Mouse (Mus musculus) forebrain, embryonic 11.5 days (tissue): ENCODE data around the gene Omg. TPM values are rescaled to one million over a fixed set of nuclear protein-coding genes. Genes with fewer than 3 reads are reported as not detected.

Experiments
- ATAC-seq: fragments of 200-750 bp; cut with Nextera tagmentation; replicated peaks from 2 replicates; pipeline ENCODE4 v1.8.0; 2017; ENCODE audit warnings: moderate TSS enrichment; ENCODE audit not compliant: low FRiP score
- DNase-seq: peaks from one replicate; pipeline ENCODE4 v3.0.0-alpha.2; 2017; ENCODE audit warnings: low spot score
- H3K27ac ChIP-seq: fragments of 300-500 bp; sonication (generic); 2 replicates; pipeline ENCODE4 v1.5.1; 2014; ENCODE audit warnings: low read depth, low read length
- H3K27me3 ChIP-seq: fragments of 300-500 bp; sonication (generic); 2 replicates; pipeline ENCODE4 v1.6.1; 2014; ENCODE audit warnings: mild to moderate bottlenecking, low read length, mixed read lengths; ENCODE audit not compliant: control insufficient read depth, insufficient read depth
- H3K36me3 ChIP-seq: fragments of 300-500 bp; sonication (generic); 2 replicates; pipeline ENCODE4 v1.6.1; 2014; ENCODE audit warnings: mild to moderate bottlenecking, low read length, moderate library complexity, mixed read lengths; ENCODE audit not compliant: control insufficient read depth, insufficient read depth
- H3K4me1 ChIP-seq: fragments of 300-500 bp; sonication (generic); replicated peaks from 2 replicates; pipeline ENCODE4 v1.6.1; 2014; ENCODE audit warnings: low read length, mixed read lengths; ENCODE audit not compliant: control insufficient read depth, insufficient read depth
- H3K4me2 ChIP-seq: fragments of 300-500 bp; sonication (generic); 2 replicates; pipeline ENCODE4 v1.6.1; 2014; ENCODE audit warnings: low read depth, mild to moderate bottlenecking, low read length, moderate library complexity, mixed read lengths; ENCODE audit not compliant: severe bottlenecking
- H3K4me3 ChIP-seq: fragments of 300-500 bp; sonication (generic); 2 replicates; pipeline ENCODE4 v1.5.1; 2014; ENCODE audit warnings: low read depth, low read length
- H3K9ac ChIP-seq: fragments of 300-500 bp; sonication (generic); 2 replicates; pipeline ENCODE4 v1.6.1; 2014; ENCODE audit warnings: low read length
- H3K9me3 ChIP-seq: fragments of 300-500 bp; sonication (generic); 2 replicates; pipeline ENCODE4 v1.6.1; 2016; ENCODE audit warnings: low read length, mixed read lengths; ENCODE audit not compliant: control insufficient read depth
- WGBS: fragments of 180-500 bp; shearing (Covaris S2); extraction: QIAGEN DNeasy Blood & Tissue Kit; methylation state at CpG from one replicate; pipeline ENCODE4 v1.1.7; 2014; 5-methylcytosine and 5-hydroxymethylcytosine counted together
- polyA plus RNA-seq: library from polyadenylated mRNA; unstranded; fragments of >200 nt; fragmentation: Nextera tagmentation; extraction: Ambion mirVana; gene quantifications from 2 replicates; pipeline ENCODE4 v1.2.1, GENCODE M21; 2014

The Omg gene
- polyA plus RNA-seq = 0.39 and 1.1 TPM in 2 replicates

DNA sequence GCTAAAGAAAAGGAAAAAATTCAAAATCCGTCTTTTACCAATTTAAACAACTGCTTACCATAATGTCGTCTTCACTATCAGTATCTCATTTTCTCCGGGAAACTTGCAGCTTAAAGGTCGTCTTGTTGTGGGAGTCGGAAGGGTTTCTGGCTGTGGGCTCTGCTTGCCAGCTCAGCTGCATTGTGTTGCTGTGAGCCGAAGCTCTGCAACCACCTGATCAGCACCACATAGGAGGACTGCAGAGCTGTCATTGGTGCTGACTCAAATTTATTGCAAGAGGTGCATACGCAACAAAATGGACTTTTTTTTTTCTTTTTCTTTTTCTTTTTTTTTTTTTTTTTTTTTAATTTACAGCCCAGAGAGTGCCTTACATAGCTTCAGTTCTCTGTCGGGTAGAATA, at the start of gene Omg:
Omg (minus strand) TSS at position 240 of the 400 bp plus-strand sequence.
- Histone ChIP-seq H3K27ac (no peak within 1 kb of the TSS), H3K4me3 (no peak within 1 kb of the TSS), H3K9me3 (no peaks in the 10 kb centered on the region), H3K27me3 (no peaks in the 10 kb centered on the region), H3K36me3 (no peaks in the 10 kb centered on the region), H3K4me1 (peaks cover 5% of the 10 kb centered on the region; the same call in 1 of the 2 replicates), H3K4me2 (no peak within 1 kb of the TSS), H3K9ac (no peak within 1 kb of the TSS)
- 41% methylated on average over 8 of the region's 8 CpGs for WGBS
- no peak for ATAC-seq
- no peak for DNase-seq

DNA sequence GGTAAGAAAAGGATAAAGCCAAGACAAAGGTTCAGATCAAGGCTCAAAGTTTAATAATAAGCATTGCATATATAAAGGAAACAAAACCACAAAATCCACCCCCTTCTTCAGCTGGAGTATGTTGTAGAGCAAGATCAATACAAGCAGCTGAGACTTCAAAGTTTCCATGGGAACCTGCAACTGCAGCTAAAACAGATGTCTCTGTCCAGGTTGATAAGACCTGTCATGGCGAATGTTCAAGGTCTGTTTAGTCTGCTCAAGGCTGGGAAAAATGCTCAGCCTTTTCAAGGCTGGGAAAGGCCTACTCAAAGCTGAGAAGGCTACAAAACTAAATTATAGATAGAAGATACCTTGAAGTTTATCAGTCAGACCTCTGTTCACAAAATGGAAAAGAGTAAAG, 48.7 kb upstream of the Omg start:
- Histone ChIP-seq H3K36me3 (peaks cover 3% of the 10 kb centered on the region; the same call in 1 of the 2 replicates), H3K9ac (no peak overlapping the region), H3K27me3 (no peaks in the 10 kb centered on the region), H3K27ac (no peak overlapping the region), H3K4me2 (no peak overlapping the region), H3K4me3 (no peak overlapping the region), H3K9me3 (no peaks in the 10 kb centered on the region), H3K4me1 (no peaks in the 10 kb centered on the region)
- 81% methylated on average over 1 of the region's 1 CpGs for WGBS
- DNase-seq (no peak), ATAC-seq (no peak)

DNA sequence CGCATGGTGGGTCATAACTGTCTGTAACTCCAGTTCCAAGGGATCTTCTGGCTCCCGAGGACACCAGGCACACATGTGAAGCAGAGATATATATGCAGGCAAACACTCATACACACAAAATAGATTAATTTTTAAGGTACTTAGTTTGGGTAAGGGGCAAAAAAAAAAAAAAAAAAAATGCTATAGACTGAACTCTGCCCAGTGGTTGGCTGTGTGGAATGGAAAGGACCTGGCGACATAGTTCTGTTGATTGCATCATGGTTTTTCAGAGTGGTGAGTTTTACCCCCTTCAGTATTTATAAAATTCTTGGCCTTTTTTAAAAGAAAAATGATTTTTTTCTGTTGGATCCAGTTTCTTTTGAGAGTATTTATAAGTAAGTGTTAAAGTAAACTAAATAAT, 32.4 kb upstream of the Omg start:
- Histone ChIP-seq H3K4me3 (no peak overlapping the region), H3K4me1 (no peaks in the 10 kb centered on the region), H3K36me3 (no peaks in the 10 kb centered on the region; the same call in 1 of the 2 replicates), H3K27me3 (no peaks in the 10 kb centered on the region), H3K27ac (no peak overlapping the region), H3K9ac (no peak overlapping the region), H3K4me2 (no peak overlapping the region), H3K9me3 (no peaks in the 10 kb centered on the region)
- 92% methylated on average over 3 of the region's 3 CpGs for WGBS
- no peak for ATAC-seq
- DNase-seq = no peak

DNA sequence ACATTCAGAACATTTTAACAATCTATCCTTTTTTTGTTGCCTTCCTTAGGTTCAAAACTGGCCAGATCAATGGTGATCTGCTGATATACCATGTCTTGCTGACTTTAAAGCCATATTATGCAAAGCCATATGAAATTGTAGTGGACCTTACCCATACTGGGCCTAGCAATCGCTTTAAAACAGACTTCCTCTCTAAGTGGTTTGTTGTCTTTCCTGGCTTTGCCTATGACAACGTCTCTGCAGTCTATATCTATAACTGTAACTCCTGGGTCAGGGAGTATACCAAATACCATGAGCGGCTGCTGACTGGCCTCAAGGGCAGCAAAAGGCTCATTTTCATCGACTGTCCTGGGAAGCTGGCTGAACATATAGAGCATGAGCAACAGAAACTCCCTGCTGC, 31.7 kb upstream of the Omg start:
- H3K4me2 ChIP-seq = no peak overlapping the region
- no peaks in the 10 kb centered on the region for H3K9me3 ChIP-seq
- no peaks in the 10 kb centered on the region for H3K4me1 ChIP-seq
- no peak overlapping the region for H3K9ac ChIP-seq
- H3K27ac ChIP-seq = no peak overlapping the region
- no peaks in the 10 kb centered on the region for H3K27me3 ChIP-seq
- H3K4me3 ChIP-seq = no peak overlapping the region
- no peak for ATAC-seq
- 93% methylated on average over 4 of the region's 4 CpGs for WGBS
- no peaks in the 10 kb centered on the region; the same call in 1 of the 2 replicates for H3K36me3 ChIP-seq
- no peak for DNase-seq

DNA sequence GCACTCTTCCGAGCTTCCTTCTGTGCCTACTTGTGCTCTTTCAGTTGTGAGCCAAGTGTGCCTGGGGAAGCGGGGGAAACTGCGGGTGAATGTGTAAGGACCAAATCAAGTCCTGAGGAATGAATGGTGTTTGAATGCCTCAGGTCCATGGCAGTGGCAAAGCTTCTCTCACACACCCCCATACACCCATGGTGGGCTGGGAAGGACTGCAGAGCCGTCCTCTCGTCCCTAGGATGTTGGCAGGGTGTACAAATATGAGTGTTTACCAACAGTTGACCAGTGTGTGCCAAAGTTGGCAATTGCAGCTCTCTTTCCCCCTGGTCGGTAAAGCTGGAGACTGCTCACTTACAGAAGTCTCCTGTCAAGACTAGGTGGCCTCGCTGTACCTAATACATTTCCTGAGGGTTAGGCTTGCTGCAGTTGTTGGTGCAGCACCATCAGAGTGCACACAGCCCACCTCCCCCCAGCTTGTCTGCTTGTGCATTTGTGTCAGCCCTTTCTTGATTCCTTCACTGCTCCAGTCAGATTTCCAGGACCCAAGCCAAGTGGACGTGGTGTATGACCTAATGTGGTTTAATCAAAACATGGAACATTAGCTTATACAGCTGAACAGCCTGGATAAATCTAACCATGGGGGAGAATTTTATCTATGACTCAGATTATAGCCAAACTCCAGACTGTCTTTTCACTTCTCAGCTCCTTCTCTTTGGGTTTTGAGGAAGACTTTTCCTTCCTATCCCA, 30.2 kb upstream of the Omg start:
- Histone ChIP-seq H3K4me3 (no peak overlapping the region), H3K27me3 (no peaks in the 10 kb centered on the region), H3K27ac (no peak overlapping the region), H3K36me3 (no peaks in the 10 kb centered on the region; the same call in 1 of the 2 replicates), H3K9ac (no peak overlapping the region), H3K9me3 (no peaks in the 10 kb centered on the region), H3K4me1 (no peaks in the 10 kb centered on the region), H3K4me2 (no peak overlapping the region)
- no peak for ATAC-seq
- no peak for DNase-seq
- 87% methylated on average over 8 of the region's 8 CpGs for whole genome bisulfite sequencing

DNA sequence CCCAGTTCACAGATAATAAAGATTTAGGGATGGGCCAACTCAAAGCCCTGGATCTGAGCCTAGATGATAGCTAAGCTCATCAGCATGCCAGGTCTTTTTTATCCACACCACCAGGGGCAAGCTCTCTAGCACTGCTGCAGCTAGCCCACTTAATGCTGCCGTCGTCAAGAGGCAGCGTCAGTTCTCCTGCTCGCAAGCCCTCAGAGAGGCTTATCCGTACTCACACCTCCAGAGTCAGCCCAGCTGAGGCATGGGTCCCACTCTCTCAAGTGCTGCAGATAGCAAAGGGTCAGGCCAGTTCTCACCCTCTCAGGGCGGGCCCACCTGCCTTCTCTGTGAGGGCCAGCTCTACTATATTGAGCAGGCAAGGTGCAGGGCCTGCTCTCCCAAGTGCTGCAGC, 29.4 kb upstream of the Omg start:
- 87% methylated on average over 6 of the region's 6 CpGs for WGBS
- Histone ChIP-seq H3K4me3 (no peak overlapping the region), H3K4me1 (no peaks in the 10 kb centered on the region), H3K36me3 (no peaks in the 10 kb centered on the region; the same call in 1 of the 2 replicates), H3K27ac (no peak overlapping the region), H3K4me2 (no peak overlapping the region), H3K9ac (no peak overlapping the region), H3K9me3 (no peaks in the 10 kb centered on the region), H3K27me3 (no peaks in the 10 kb centered on the region)
- DNase-seq = no peak
- no peak for ATAC-seq

DNA sequence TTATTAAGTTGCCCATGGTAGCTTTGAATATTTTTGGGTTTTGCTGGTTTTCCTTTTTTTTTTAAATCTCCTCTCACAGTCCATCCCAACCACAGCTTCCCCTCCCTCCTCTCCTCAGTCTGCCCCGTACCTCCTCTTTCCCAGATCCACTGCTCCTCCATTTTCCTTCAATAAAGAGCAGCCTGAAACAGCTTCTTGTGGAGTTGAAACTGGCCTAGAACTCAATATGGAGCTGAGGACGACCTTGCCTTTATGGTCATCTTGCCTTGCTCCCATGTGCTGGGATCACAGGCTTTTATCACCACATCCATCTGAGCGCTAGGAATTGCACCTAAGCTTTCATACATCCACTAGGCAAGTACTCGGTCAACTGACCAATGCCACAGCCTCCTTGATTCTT, 27.6 kb upstream of the Omg start:
- H3K4me2 ChIP-seq = no peak overlapping the region
- no peak for DNase-seq
- no peaks in the 10 kb centered on the region for H3K36me3 ChIP-seq

DNA sequence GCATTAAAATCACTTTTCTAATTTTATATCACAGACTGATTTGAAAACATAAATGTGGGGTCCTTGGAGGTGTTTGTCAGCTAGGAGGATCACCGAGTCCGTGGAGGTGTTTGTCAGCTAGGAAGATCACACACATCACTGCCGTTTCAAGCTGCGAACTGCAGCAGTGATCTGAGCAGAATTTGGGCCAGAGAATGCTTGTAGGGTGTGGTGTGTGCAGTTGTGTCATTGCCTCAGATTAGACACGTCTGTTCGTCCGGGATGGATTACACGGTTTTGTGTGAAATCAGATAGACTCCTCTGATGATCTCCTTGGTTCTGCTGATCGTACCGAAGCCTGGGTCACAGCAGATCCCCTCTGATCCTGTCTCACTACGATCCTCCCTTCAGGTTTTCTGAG, 26.9 kb upstream of the Omg start:
- Histone ChIP-seq H3K9me3 (no peaks in the 10 kb centered on the region), H3K9ac (no peak overlapping the region), H3K4me1 (no peaks in the 10 kb centered on the region), H3K4me3 (no peak overlapping the region), H3K36me3 (no peaks in the 10 kb centered on the region), H3K4me2 (no peak overlapping the region), H3K27ac (no peak overlapping the region), H3K27me3 (no peaks in the 10 kb centered on the region)
- DNase-seq (no peak), ATAC-seq (no peak)
- WGBS = 92% methylated on average over 11 of the region's 11 CpGs

More for the DNA sequence above, 27.6 kb upstream of the Omg start:
- Histone ChIP-seq H3K4me1 (no peaks in the 10 kb centered on the region), H3K9me3 (no peaks in the 10 kb centered on the region), H3K4me3 (no peak overlapping the region), H3K9ac (no peak overlapping the region), H3K27me3 (no peaks in the 10 kb centered on the region), H3K27ac (no peak overlapping the region)
- 86% methylated on average over 4 of the region's 4 CpGs for WGBS
- no peak for ATAC-seq

DNA sequence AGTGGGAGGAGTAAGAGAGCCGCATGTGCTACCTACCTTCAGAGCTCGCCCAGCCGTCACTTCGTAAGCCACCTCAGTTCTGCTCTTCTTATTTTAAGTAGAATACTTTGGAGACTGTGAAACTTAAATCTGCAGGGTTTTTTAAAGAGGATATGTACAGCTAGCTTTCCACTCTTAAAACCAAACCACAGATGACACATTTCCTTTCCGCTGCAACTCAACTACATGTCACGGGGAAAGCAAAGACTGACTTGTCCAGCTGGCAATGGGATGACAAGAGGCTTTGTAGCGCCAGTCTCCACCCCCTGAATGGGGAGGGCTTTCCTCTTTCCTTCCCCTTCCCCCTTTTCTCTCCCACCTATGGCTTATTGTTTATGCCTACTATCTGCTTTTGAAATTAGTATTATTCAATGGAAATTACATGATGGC, 26.5 kb upstream of the Omg start, which contains the start of the genes Evi2 and Evi2a:
Evi2 (minus strand) TSS at position 257 of the 429 bp plus-strand sequence.
Evi2a (minus strand) TSS at position 277 of the 429 bp plus-strand sequence.
- no peak within 1 kb of the TSS for H3K27ac ChIP-seq
- no peak within 1 kb of the TSS for H3K9ac ChIP-seq
- H3K4me3 ChIP-seq = no peak within 1 kb of the TSS
- H3K4me2 ChIP-seq = no peak within 1 kb of the TSS
- no peaks in the 10 kb centered on the region for H3K36me3 ChIP-seq
- no peaks in the 10 kb centered on the region for H3K4me1 ChIP-seq
- ATAC-seq = no peak
- H3K27me3 ChIP-seq = no peaks in the 10 kb centered on the region
- no peak for DNase-seq
- no peaks in the 10 kb centered on the region for H3K9me3 ChIP-seq
- 84% methylated on average over 7 of the region's 7 CpGs for WGBS
